Mouse (Mus musculus) heart, adult 2 months (tissue): ENCODE measurements at regions not wholly inside any gene's neighbourhood (a gene's known extent, or its start where the extent isn't known, plus 50 kb on each side); places are given as distances from the start of the nearest gene placed in this dataset.

Source experiments
- CTCF ChIP-seq: fragments of 200-600 bp; IDR thresholded peaks from 2 replicates; pipeline ENCODE4 v1.8.1; 2022; ENCODE audit warnings: antibody characterized with exemption, mild to moderate bottlenecking, moderate library complexity
- POLR2A ChIP-seq: fragments of 200-500 bp; IDR thresholded peaks from 2 replicates; pipeline ENCODE4 v1.6.1; 2011; ENCODE audit warnings: mild to moderate bottlenecking, low read depth, low read length, control low read depth; ENCODE audit not compliant: insufficient read depth

DNA sequence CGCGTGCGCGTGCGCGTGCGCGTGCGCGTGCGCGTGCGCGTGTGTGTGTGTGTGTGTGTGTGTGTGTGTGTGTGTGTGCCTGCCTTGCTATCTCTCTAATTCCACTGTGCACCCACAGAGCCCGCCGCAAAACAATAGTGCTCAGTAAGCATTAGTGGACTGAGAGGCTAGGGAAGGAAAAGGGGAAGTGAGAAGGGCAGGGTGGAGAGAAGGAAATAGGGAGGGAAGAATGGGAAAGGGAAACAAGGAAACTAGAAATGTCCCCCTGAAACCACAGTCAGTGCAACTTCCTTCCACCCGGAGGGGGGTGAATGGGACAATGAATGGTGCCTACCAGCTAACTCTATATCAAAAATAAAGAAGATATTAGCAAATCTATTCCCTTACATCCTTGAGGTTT, 100.7 kb downstream of the Btc start:
- TF ChIP-seq POLR2A (no peak), CTCF (no peak)
